Mouse (Mus musculus) liver, postnatal 0 days (tissue): ENCODE results near the gene Plk2. TPM values are rescaled to one million over a fixed set of nuclear protein-coding genes. Genes with fewer than 3 reads are reported as not detected.
A peak's percentile ranks its signal among the peaks of the same experiment; 100 is the strongest.

Source experiments
- ATAC-seq: fragments of 200-750 bp; cut with Nextera tagmentation; 2 replicates; pipeline ENCODE4 v1.8.0; 2017; ENCODE audit warnings: mild to moderate bottlenecking, moderate library complexity
- DNase-seq: peaks from one replicate; pipeline ENCODE4 v3.0.0-alpha.2; 2016
- H3K27ac ChIP-seq: fragments of 300-500 bp; sonication (generic); 2 replicates; pipeline ENCODE4 v1.5.1; 2014; ENCODE audit warnings: antibody characterized with exemption, moderate library complexity, mild to moderate bottlenecking, low read depth
- H3K27me3 ChIP-seq: fragments of 300-500 bp; sonication (generic); 2 replicates; pipeline ENCODE4 v1.6.1; 2014; ENCODE audit warnings: low read length, control low read depth, mixed read lengths; ENCODE audit not compliant: insufficient read depth
- H3K36me3 ChIP-seq: fragments of 300-500 bp; sonication (generic); replicated peaks from 2 replicates; pipeline ENCODE4 v1.6.1; 2014; ENCODE audit warnings: mild to moderate bottlenecking, control low read depth, low read length, moderate library complexity, mixed read lengths; ENCODE audit not compliant: insufficient read depth
- H3K4me1 ChIP-seq: fragments of 300-500 bp; sonication (generic); 2 replicates; pipeline ENCODE4 v1.6.1; 2014; ENCODE audit warnings: antibody characterized with exemption, mild to moderate bottlenecking, control low read depth; ENCODE audit not compliant: insufficient read depth
- H3K4me2 ChIP-seq: fragments of 300-500 bp; sonication (generic); 2 replicates; pipeline ENCODE4 v1.6.1; 2014; ENCODE audit warnings: low read depth, mild to moderate bottlenecking, low read length, moderate library complexity, mixed read lengths
- H3K4me3 ChIP-seq: fragments of 300-500 bp; sonication (generic); 2 replicates; pipeline ENCODE4 v1.5.1; 2014; ENCODE audit warnings: low read depth, low read length
- H3K9ac ChIP-seq: fragments of 300-500 bp; sonication (generic); replicated peaks from 2 replicates; pipeline ENCODE4 v1.6.1; 2014; ENCODE audit warnings: mild to moderate bottlenecking, moderate library complexity
- H3K9me3 ChIP-seq: fragments of 300-500 bp; sonication (generic); 2 replicates; pipeline ENCODE4 v1.6.1; 2016; ENCODE audit warnings: mild to moderate bottlenecking, control low read depth, low read length, mixed read lengths
- CTCF ChIP-seq: sonication (generic); IDR thresholded peaks from 2 replicates; pipeline ENCODE4 v1.5.1; 2016; ENCODE audit warnings: antibody characterized with exemption, low read depth
- EP300 ChIP-seq: IDR thresholded peaks from 2 replicates; pipeline ENCODE4 v1.6.1; 2016; ENCODE audit warnings: antibody characterized with exemption, low read depth, mild to moderate bottlenecking
- WGBS: fragments of 180-500 bp; shearing (Covaris S2); extraction: QIAGEN DNeasy Blood & Tissue Kit; methylation state at CpG from one replicate; pipeline ENCODE4 v1.1.7; 2014; ENCODE audit not compliant: insufficient replicate concordance; 5-methylcytosine and 5-hydroxymethylcytosine counted together
- polyA plus RNA-seq: library from polyadenylated mRNA; unstranded; fragments of >200 nt; fragmentation: Nextera tagmentation; extraction: Ambion mirVana; gene quantifications from 2 replicates; pipeline ENCODE4 v1.2.1, GENCODE M21; 2015

The Plk2 gene
- polyA plus RNA-seq, 1 experiment from 2014 or later: 8.4 TPM

- DNase-seq (no peak), ATAC-seq (no peak)
- WGBS: 42% methylated on average over 3 of the region's 3 CpGs
- Histone ChIP-seq H3K4me1 (no peaks in the 10 kb centered on the region), H3K9me3 (peaks cover 4% of the 10 kb centered on the region; the same call in 1 of the 2 replicates), H3K4me2 (no peak overlapping the region), H3K4me3 (no peak overlapping the region), H3K9ac (no peak overlapping the region), H3K27me3 (peaks cover 8% of the 10 kb centered on the region; the same call in 1 of the 2 replicates), H3K27ac (no peak overlapping the region), H3K36me3 (0 out of 2 replicates have a peak, but pooled peaks cover 2% of the 10 kb centered on the region)
- TF ChIP-seq CTCF (no peak), EP300 (no peak)
Measured at GRCm38 (mm10) chr13:110392631-110393030, 2.2 kb upstream of the Plk2 start.

- peak overlapping the region; percentile 95 for H3K4me2 ChIP-seq
- under 1% methylated on average over 41 of the region's 41 CpGs for WGBS
- peak overlapping the region; percentile 90 for H3K27ac ChIP-seq
- peaks cover 24% of the 10 kb centered on the region for H3K36me3 ChIP-seq
- H3K9ac ChIP-seq: peak overlapping the region; percentile 80
- DNase-seq (peak; percentile 43), ATAC-seq (peak; percentile 30)
- H3K4me3 ChIP-seq: peak overlapping the region; percentile 78
- no peaks in the 10 kb centered on the region for H3K9me3 ChIP-seq
- H3K4me1 ChIP-seq: no peaks in the 10 kb centered on the region
- H3K27me3 ChIP-seq: peaks cover 8% of the 10 kb centered on the region; the same call in 1 of the 2 replicates
- TF ChIP-seq EP300 (no peak), CTCF (no peak)
Measured at GRCm38 (mm10) chr13:110395179-110395794, 441 bp downstream of the Plk2 start.

- H3K4me1 ChIP-seq: no peaks in the 10 kb centered on the region
- peaks cover 28% of the 10 kb centered on the region for H3K36me3 ChIP-seq
- H3K27me3 ChIP-seq: peaks cover 8% of the 10 kb centered on the region; the same call in 1 of the 2 replicates
- H3K9ac ChIP-seq: peak overlapping the region; percentile 80
- peak overlapping the region; percentile 95 for H3K4me2 ChIP-seq
- H3K27ac ChIP-seq: no peak overlapping the region
- WGBS: 11% methylated on average over 21 of the region's 21 CpGs
- no peak for DNase-seq
- TF ChIP-seq EP300: no peak
- TF ChIP-seq CTCF: no peak
- no peaks in the 10 kb centered on the region for H3K9me3 ChIP-seq
- no peak for ATAC-seq
- H3K4me3 ChIP-seq: peak overlapping the region; percentile 78
Measured at GRCm38 (mm10) chr13:110395916-110396685, 1.3 kb downstream of the Plk2 start.

DNA sequence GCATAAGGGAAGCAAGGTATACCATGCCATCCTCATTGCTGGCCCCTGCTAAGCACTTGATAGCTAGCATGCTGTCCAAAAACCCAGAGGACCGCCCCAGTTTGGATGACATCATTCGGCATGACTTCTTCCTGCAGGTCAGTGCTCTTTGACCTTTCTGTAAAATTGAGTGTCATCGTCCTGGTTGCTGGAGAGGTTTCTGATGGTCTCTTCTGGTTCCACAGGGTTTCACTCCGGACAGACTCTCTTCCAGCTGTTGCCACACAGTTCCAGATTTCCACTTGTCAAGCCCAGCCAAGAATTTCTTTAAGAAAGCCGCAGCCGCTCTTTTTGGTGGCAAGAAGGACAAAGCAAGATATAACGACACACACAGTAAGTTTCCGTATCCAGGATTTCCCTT is 2.9 kb downstream of the Plk2 start:
- no peak overlapping the region for H3K27ac ChIP-seq
- no peak overlapping the region; the same call in 1 of the 2 replicates for H3K4me3 ChIP-seq
- H3K4me1 ChIP-seq: no peaks in the 10 kb centered on the region
- DNase-seq: no peak
- no peak for ATAC-seq
- TF ChIP-seq CTCF (no peak), EP300 (no peak)
- no peaks in the 10 kb centered on the region for H3K9me3 ChIP-seq
- 78% methylated on average over 8 of the region's 8 CpGs for WGBS
- peaks cover 32% of the 10 kb centered on the region for H3K36me3 ChIP-seq
- H3K9ac ChIP-seq: no peak overlapping the region
- H3K4me2 ChIP-seq: 0 out of 2 replicates have a peak overlapping the region, but pooled peaks have one; percentile 18
- H3K27me3 ChIP-seq: peaks cover 8% of the 10 kb centered on the region; the same call in 1 of the 2 replicates

- no peaks in the 10 kb centered on the region for H3K9me3 ChIP-seq
- peaks cover 8% of the 10 kb centered on the region; the same call in 1 of the 2 replicates for H3K27me3 ChIP-seq
- TF ChIP-seq EP300: no peak
- TF ChIP-seq CTCF: no peak
- peaks cover 32% of the 10 kb centered on the region for H3K36me3 ChIP-seq
- H3K4me2 ChIP-seq: no peak overlapping the region
- no peak for ATAC-seq
- no peak overlapping the region for H3K4me3 ChIP-seq
- no peak for DNase-seq
- no peak overlapping the region for H3K27ac ChIP-seq
- H3K4me1 ChIP-seq: no peaks in the 10 kb centered on the region
- 73% methylated on average over 24 of the region's 24 CpGs for WGBS
- no peak overlapping the region for H3K9ac ChIP-seq
Measured at GRCm38 (mm10) chr13:110398513-110399270, 3.8 kb downstream of the Plk2 start.

GRCm38 (mm10) chr13:110401443-110401842 is 6.6 kb downstream of the Plk2 start:
- ATAC-seq (no peak), DNase-seq (no peak)
- no peak overlapping the region for H3K4me2 ChIP-seq
- no peak overlapping the region for H3K27ac ChIP-seq
- H3K4me3 ChIP-seq: no peak overlapping the region
- no peak overlapping the region for H3K9ac ChIP-seq
- no peak for TF ChIP-seq EP300
- no peak for TF ChIP-seq CTCF
- H3K9me3 ChIP-seq: no peaks in the 10 kb centered on the region
- no peaks in the 10 kb centered on the region for H3K4me1 ChIP-seq
- peaks cover 32% of the 10 kb centered on the region for H3K36me3 ChIP-seq
- WGBS: 69% methylated on average over 3 of the region's 3 CpGs
- no peaks in the 10 kb centered on the region for H3K27me3 ChIP-seq
